Mouse (Mus musculus) heart, postnatal 4 days (tissue): ENCODE measurements around the gene Alox12. TPM values are rescaled to one million over a fixed set of nuclear protein-coding genes. Genes with fewer than 3 reads are reported as not detected.

ENCODE experiments used
- microRNA-seq, 2 experiments: library from miRNA; unstranded; fragments of <30 nt; microRNA quantifications; one replicate each; pipeline ENCODE4 v1.2.0; 2021 to 2022
- total RNA-seq, 2 experiments: library from RNA; stranded (reverse); gene quantifications; 2 replicates each; pipeline ENCODE4 v1.2.3; 2021

The Alox12 gene
- total RNA-seq, 2 experiments from 2014 or later = 2.8 to 3.0 TPM

Small RNA genes within 50 kb of the gene (microRNA-seq; reads per million reads assigned to microRNA genes)
- 646 to 4,531 reads per million in 2 experiments for gene Mir195a
- gene Mir497 = 0 reads per million in 2 experiments
- 0 reads per million in 2 experiments for gene Mir497b

Other genes with a start within 250 kb of the Alox12 start
- 100 to 1,000 TPM; 862 to 957 TPM for gene Acadvl, start 239.9 kb downstream of the Alox12 start, total RNA-seq
- 10 to 100 TPM; 13.2 to 15.5 TPM for gene Dlg4, start 238.4 kb downstream of the Alox12 start, total RNA-seq
- not detected for gene Asgr1, start 201.3 kb downstream of the Alox12 start, total RNA-seq
- gene Asgr2, start 162.7 kb downstream of the Alox12 start, total RNA-seq = not detected
- gene Mgl2, start 125.0 kb downstream of the Alox12 start, total RNA-seq = under 1 TPM; 0.29 to 0.50 TPM
- gene Clec10a, start 99.2 kb downstream of the Alox12 start, total RNA-seq = under 1 TPM; 0.60 to 0.99 TPM
- gene Slc16a11, start 42.6 kb downstream of the Alox12 start, total RNA-seq = under 1 TPM in 1 of 2 experiments, not detected in 1; 0.43 TPM
- 1 to 10 TPM; 6.3 to 6.5 TPM for gene Slc16a13, start 34.3 kb downstream of the Alox12 start, total RNA-seq
- 10 to 100 TPM; 47.0 to 53.6 TPM for gene Bcl6b, start 25.6 kb downstream of the Alox12 start, total RNA-seq
- gene 0610010K14Rik, start 17.4 kb downstream of the Alox12 start, total RNA-seq = 10 to 100 TPM; 72.3 to 79.4 TPM
- gene Gm21988, start 15.5 kb downstream of the Alox12 start, total RNA-seq = 1 to 10 TPM; 2.4 to 2.6 TPM
- 10 to 100 TPM; 95.8 to 96.1 TPM for gene Rnasek, start 15.5 kb downstream of the Alox12 start, total RNA-seq
- gene Alox12e, start 67.3 kb upstream of the Alox12 start, total RNA-seq = under 1 TPM in 1 of 2 experiments, not detected in 1; 0.20 TPM
- under 1 TPM; 0.19 to 0.52 TPM for gene Alox15, start 96.7 kb upstream of the Alox12 start, total RNA-seq
- 10 to 100 TPM; 25.6 to 27.9 TPM for gene Pelp1, start 154.7 kb upstream of the Alox12 start, total RNA-seq
- gene Arrb2, start 177.3 kb upstream of the Alox12 start, total RNA-seq = 10 to 100 TPM; 12.0 to 12.7 TPM
- 10 to 100 TPM; 12.3 to 13.2 TPM for gene Med11, start 196.6 kb upstream of the Alox12 start, total RNA-seq
- gene Zmynd15, start 204.1 kb upstream of the Alox12 start, total RNA-seq = 1 to 10 TPM in 1 of 2 experiments, under 1 TPM in 1; 0.92 to 2.0 TPM
- gene Cxcl16, start 204.6 kb upstream of the Alox12 start, total RNA-seq = 1 to 10 TPM; 6.2 to 6.5 TPM
- gene Tm4sf5, start 249.9 kb upstream of the Alox12 start, total RNA-seq = 1 to 10 TPM; 1.7 to 2.5 TPM